Mouse (Mus musculus) E14TG2a.4 (cell line): ENCODE data around the gene Mast4.

Experiments used
- CTCF ChIP-seq: conservative IDR thresholded peaks from 2 replicates; pipeline ENCODE4 v1.5.1; 2014; ENCODE audit warnings: low read length
- NANOG ChIP-seq: IDR thresholded peaks from 2 replicates; pipeline ENCODE4 v1.6.1; 2014; ENCODE audit warnings: borderline replicate concordance, low read length, mixed read lengths
- POU5F1 ChIP-seq: IDR thresholded peaks from 2 replicates; pipeline ENCODE4 v1.6.1; 2014; ENCODE audit warnings: low read length, borderline replicate concordance

- TF ChIP-seq CTCF: no peak
- no peak for TF ChIP-seq POU5F1
- no peak for TF ChIP-seq NANOG
These were observed 639.0 kb downstream of the Mast4 start for GRCm38 (mm10) chr13:102695121-102695905.
